Mouse (Mus musculus): Measurements from ENCODE around the gene Cirbp. TPM values are rescaled to one million over a fixed set of nuclear protein-coding genes. Genes with fewer than 3 reads are reported as not detected.
A peak's percentile ranks its signal among the peaks of the same experiment; 100 is the strongest.

The Cirbp gene
- polyA plus RNA-seq, 1 experiment from 2014 or later = 159 TPM

DNA sequence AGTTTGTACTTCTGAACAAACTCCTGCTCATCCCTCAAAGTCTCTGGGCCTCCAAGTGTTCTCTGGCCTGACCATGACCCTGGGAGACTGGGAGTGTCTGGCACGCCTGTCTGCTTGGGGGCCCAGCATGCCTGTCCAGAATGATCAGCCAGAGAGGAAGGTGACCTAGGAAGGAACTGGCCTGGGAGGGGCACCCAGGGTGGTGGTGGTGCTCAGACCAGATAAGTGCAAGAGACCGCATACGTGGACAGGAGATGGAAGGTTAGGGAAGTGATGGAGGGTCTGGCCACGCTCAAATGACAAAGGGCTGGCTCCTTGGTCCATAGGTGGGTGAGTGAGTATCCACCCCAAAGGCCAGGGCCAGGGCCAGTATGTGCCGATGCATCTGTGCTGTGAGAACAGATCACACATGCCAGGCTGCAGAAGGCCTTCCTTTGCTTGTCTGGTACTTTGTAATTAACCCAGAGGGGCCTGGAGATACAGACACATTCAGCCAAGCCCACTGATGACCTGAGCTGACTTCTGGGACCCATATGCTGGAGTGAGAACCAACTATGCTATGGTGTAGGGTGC, 18.6 kb upstream of the Cirbp start:
- Histone ChIP-seq H3K9ac (peak overlapping the region; percentile 75), H3K4me2 (replicated peaks) (peak overlapping the region; percentile 57)
- 69% methylated on average over 5 of the region's 5 CpGs for WGBS

GRCm38 (mm10) chr10:80147719-80148601, 17.8 kb upstream of the Cirbp start, which contains the start of gene Midn:
Midn (plus strand) TSS chr10:80148272.
- Histone ChIP-seq H3K4me2 (replicated peaks) (peak within 1 kb of the TSS; percentile 57), H3K36me3 (peaks cover 50% of the 10 kb centered on the region), H3K27ac (peak within 1 kb of the TSS; percentile 99), H3K4me1 (peaks cover 20% of the 10 kb centered on the region), H3K4me3 (peak within 1 kb of the TSS; percentile 95), H3K9me3 (no peaks in the 10 kb centered on the region), H3K9ac (peak within 1 kb of the TSS; percentile 75), H3K27me3 (no peaks in the 10 kb centered on the region)
- 1% methylated on average over 40 of the region's 42 CpGs for WGBS
- peak; percentile 38 for ATAC-seq (ENCODE audit: insufficient number of reproducible peaks, insufficient read depth, low FRiP score, low TSS enrichment)

More for the DNA sequence above, 18.6 kb upstream of the Cirbp start:
- H3K9me3 ChIP-seq = no peaks in the 10 kb centered on the region
- peaks cover 17% of the 10 kb centered on the region for H3K4me1 ChIP-seq
- peak overlapping the region; percentile 95 for H3K4me3 ChIP-seq
- peak overlapping the region; percentile 99 for H3K27ac ChIP-seq
- peaks cover 43% of the 10 kb centered on the region for H3K36me3 ChIP-seq
- no peaks in the 10 kb centered on the region for H3K27me3 ChIP-seq
- no peak for ATAC-seq (ENCODE audit: insufficient number of reproducible peaks, insufficient read depth, low FRiP score, low TSS enrichment)

- ATAC-seq (ENCODE audit: insufficient number of reproducible peaks, insufficient read depth, low FRiP score, low TSS enrichment) = peak; percentile 5
- Histone ChIP-seq H3K9ac (peak overlapping the region; percentile 75), H3K4me3 (peak overlapping the region; percentile 95), H3K9me3 (no peaks in the 10 kb centered on the region), H3K27ac (peak overlapping the region; percentile 99), H3K4me2 (replicated peaks) (peak overlapping the region; percentile 57), H3K36me3 (peaks cover 54% of the 10 kb centered on the region), H3K4me1 (peaks cover 27% of the 10 kb centered on the region), H3K27me3 (no peaks in the 10 kb centered on the region)
- WGBS = under 1% methylated on average over 57 of the region's 57 CpGs
These were observed 17.0 kb upstream of the Cirbp start for GRCm38 (mm10) chr10:80148610-80149290.

DNA sequence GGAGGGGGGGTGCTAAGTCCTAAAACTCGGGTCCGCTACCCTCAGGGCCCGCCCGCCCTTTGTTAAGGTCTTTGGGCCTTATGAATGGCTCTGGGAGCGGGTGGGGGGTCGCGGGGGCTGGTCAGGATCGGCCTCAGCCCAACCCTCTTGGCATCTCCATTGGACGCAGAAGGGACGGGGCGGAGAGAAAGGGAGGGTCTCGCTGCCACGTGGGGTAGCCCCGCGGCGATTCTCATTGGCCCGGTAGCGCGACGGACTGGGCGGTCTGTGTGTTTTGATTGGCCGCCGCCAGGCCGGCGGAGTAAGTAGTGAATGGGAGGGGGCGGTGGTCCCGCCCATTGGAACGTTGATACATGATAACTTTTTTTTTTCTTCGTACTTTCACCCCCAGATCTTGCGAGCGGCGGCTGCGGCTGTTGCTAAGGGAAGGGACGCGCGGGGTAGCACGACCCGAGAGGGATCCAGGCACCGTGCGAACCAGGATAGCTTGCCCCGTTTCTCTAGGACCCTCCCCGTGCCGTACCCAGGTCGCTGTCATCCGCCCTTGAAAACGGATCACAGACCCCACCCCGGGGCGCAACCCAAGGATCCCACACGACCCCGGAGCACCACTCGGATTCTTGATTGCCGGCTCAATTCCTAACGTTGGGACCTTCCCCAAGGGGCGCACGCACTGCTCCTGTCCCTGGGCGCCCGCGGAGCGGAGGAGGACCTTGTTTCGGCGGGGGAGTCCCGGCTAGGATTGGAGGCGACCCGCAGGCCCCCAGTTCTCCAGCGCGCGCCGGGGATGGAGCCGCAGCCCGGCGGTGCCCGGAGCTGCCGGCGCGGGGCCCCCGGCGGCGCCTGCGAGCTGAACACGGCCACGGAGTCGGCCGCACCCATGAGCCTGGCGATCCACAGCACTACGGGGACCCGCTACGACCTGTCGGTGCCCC, 16.2 kb upstream of the Cirbp start:
- no peaks in the 10 kb centered on the region for H3K9me3 ChIP-seq
- H3K9ac ChIP-seq = peak overlapping the region; percentile 100
- peak overlapping the region; percentile 99 for H3K27ac ChIP-seq
- H3K4me1 ChIP-seq = peaks cover 35% of the 10 kb centered on the region
- no peaks in the 10 kb centered on the region for H3K27me3 ChIP-seq
- peak overlapping the region; percentile 99 for H3K4me2 ChIP-seq (replicated peaks)
- H3K36me3 ChIP-seq = peaks cover 54% of the 10 kb centered on the region
- ATAC-seq (ENCODE audit: insufficient number of reproducible peaks, insufficient read depth, low FRiP score, low TSS enrichment) = peak; percentile 72
- under 1% methylated on average over 86 of the region's 88 CpGs for WGBS
- H3K4me3 ChIP-seq = peak overlapping the region; percentile 95

- Histone ChIP-seq H3K4me2 (replicated peaks) (peak overlapping the region; percentile 99), H3K9ac (peak overlapping the region; percentile 100), H3K4me3 (peak overlapping the region; percentile 95), H3K27me3 (no peaks in the 10 kb centered on the region), H3K36me3 (peaks cover 54% of the 10 kb centered on the region), H3K27ac (peak overlapping the region; percentile 99), H3K9me3 (no peaks in the 10 kb centered on the region), H3K4me1 (peaks cover 44% of the 10 kb centered on the region)
- under 1% methylated on average over 65 of the region's 71 CpGs for WGBS
- no peak for ATAC-seq (ENCODE audit: insufficient number of reproducible peaks, insufficient read depth, low FRiP score, low TSS enrichment)
These were observed 15.3 kb upstream of the Cirbp start for GRCm38 (mm10) chr10:80150226-80151210.

- no peak for ATAC-seq (ENCODE audit: insufficient number of reproducible peaks, insufficient read depth, low FRiP score, low TSS enrichment)
- H3K36me3 ChIP-seq = peaks cover 54% of the 10 kb centered on the region
- WGBS = under 1% methylated on average over 26 of the region's 26 CpGs
These were observed 14.4 kb upstream of the Cirbp start for GRCm38 (mm10) chr10:80151211-80152034.

DNA sequence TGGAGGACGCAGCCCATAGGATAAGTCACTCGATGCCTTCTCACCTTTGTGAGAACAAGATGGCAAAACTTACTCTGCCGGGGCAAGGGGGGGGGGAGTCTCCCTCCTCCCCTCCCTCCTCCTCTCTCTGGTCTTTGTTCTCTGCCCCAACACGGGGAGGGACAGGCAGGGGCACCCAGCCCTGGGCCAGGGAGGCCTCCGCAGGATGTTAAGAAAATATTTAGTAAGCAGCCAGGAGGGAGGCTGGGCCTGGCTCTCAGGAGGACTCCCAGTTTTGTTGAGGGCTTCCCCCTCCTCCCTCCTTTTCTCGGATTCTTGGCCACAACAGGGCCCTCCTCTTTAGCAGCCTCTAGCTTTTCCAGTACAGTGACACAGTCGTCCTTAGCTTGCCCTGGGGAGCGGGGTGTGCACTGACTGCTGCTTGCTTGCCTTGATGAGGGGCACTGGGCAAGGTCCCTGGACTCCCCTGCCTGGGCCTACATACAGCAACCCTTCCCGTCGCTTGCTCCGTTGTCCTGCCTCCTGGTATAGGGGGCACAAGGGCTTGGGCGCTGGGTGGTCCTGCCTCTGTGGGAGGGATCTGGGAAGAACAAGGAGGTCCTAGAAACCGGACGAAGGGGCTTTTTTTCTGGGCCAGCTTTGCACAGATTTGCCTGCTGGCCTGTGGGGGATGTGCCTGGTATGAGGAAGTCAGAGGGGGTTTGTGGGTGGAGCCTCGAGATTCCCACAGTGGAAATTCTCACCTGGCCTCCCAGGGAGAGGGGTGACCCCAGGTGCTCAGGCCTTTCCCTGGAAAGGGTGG, 13.5 kb upstream of the Cirbp start:
- no peaks in the 10 kb centered on the region for H3K27me3 ChIP-seq
- no peaks in the 10 kb centered on the region for H3K9me3 ChIP-seq
- H3K4me2 ChIP-seq (replicated peaks) = peak overlapping the region; percentile 99
- H3K4me1 ChIP-seq = peaks cover 59% of the 10 kb centered on the region
- ATAC-seq (ENCODE audit: insufficient number of reproducible peaks, insufficient read depth, low FRiP score, low TSS enrichment) = no peak
- peak overlapping the region; percentile 100 for H3K9ac ChIP-seq
- peak overlapping the region; percentile 95 for H3K4me3 ChIP-seq
- peaks cover 61% of the 10 kb centered on the region for H3K36me3 ChIP-seq
- H3K27ac ChIP-seq = peak overlapping the region; percentile 99
- WGBS = 2% methylated on average over 15 of the region's 15 CpGs

More at GRCm38 (mm10) chr10:80151211-80152034, 14.4 kb upstream of the Cirbp start:
- no peaks in the 10 kb centered on the region for H3K27me3 ChIP-seq
- H3K9ac ChIP-seq = peak overlapping the region; percentile 100
- peak overlapping the region; percentile 95 for H3K4me3 ChIP-seq
- no peaks in the 10 kb centered on the region for H3K9me3 ChIP-seq
- H3K4me1 ChIP-seq = peaks cover 52% of the 10 kb centered on the region
- H3K4me2 ChIP-seq (replicated peaks) = peak overlapping the region; percentile 99
- peak overlapping the region; percentile 99 for H3K27ac ChIP-seq

DNA sequence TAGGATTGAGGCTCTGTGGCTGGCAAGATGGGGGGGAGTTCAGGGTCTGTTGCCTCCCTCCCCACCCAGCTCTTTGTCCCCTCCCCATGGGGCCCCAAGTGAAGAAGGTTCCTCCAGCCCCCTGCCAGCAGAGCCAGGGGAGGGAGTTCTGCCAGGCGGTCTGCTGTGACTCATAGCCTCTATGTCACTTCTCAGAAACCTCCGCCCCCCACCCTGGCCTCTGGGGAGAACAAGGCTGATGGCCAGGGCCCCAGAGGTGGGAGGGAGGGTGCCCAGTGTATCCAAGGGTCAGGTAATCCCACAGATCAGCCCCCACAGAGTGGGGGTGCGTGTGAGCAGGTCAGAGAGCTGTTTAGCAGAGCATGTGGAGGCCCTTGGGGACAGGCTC, 12.9 kb upstream of the Cirbp start:
- ATAC-seq (ENCODE audit: insufficient number of reproducible peaks, insufficient read depth, low FRiP score, low TSS enrichment) = no peak
- WGBS = 44% methylated on average over 3 of the region's 3 CpGs
- no peaks in the 10 kb centered on the region for H3K9me3 ChIP-seq
- peak overlapping the region; percentile 100 for H3K9ac ChIP-seq
- peaks cover 66% of the 10 kb centered on the region for H3K36me3 ChIP-seq
- peak overlapping the region; percentile 95 for H3K4me3 ChIP-seq
- H3K4me1 ChIP-seq = peaks cover 54% of the 10 kb centered on the region
- peak overlapping the region; percentile 99 for H3K4me2 ChIP-seq (replicated peaks)
- H3K27me3 ChIP-seq = no peaks in the 10 kb centered on the region
- H3K27ac ChIP-seq = peak overlapping the region; percentile 99

- no peak for ATAC-seq (ENCODE audit: insufficient number of reproducible peaks, insufficient read depth, low FRiP score, low TSS enrichment)
- H3K4me1 ChIP-seq = peaks cover 61% of the 10 kb centered on the region
- H3K9ac ChIP-seq = peak overlapping the region; percentile 100
- peak overlapping the region; percentile 99 for H3K4me2 ChIP-seq (replicated peaks)
- H3K36me3 ChIP-seq = peaks cover 66% of the 10 kb centered on the region
- H3K27me3 ChIP-seq = no peaks in the 10 kb centered on the region
- H3K4me3 ChIP-seq = peak overlapping the region; percentile 95
- 71% methylated on average over 19 of the region's 19 CpGs for WGBS
- H3K27ac ChIP-seq = peak overlapping the region; percentile 99; the same call in 1 of the 2 replicates
- H3K9me3 ChIP-seq = no peaks in the 10 kb centered on the region
These were observed 12.1 kb upstream of the Cirbp start for GRCm38 (mm10) chr10:80153713-80154112.
